ENCODE assay signal across 8 mouse cellular contexts in the genomic region with DNA sequence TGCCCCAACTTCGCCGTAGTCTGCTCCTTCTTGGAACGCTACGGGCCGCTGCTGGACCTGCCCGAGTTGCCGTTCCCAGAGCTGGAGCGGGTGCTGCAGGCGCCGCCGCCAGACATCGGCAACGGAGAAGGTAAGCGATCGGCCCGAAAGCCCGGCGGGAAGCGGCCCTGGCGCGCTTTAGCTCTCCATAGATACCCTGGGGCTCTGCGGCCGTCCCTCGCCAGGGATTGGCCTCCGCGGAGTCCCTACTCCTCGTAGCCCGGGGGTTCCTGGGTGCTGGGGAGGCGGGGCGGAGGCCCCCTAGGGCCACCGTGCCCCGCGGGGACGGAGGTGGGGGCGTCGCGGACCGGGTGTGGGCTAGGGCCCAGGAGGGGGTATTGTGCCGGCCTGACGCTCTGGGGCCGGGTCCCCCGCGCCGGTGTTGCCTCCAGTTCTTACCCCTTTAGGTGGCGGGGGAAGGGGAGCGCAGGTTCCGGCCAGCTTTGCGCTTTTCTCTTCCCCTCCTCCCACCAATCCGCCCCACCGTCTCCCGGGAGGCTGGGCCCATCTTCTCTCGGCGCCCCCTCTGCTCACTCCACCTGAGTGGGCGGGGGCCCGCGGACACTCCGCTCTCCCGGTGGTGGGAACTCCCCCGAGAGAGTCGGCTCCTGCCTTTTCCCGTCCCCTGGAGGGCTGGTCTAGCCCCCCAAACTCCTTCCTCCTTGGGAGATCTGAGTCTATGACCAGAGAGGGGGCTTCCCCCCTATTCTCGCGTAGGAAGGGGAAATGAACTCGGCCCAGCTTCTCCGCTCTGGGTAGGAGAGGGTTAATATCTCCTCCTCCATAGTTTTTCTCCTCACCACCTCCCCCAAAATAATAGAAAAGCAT. TPM values are rescaled to one million over a fixed set of nuclear protein-coding genes. Genes with fewer than 3 reads are reported as not detected.
DNase-seq lines count a peak whose midpoint lies in the region; ATAC-seq lines count a peak whose summit lies in the region.

No protein-coding gene starts in this region.

- intact Hi-C loops in left cerebral cortex, postnatal 4 days (cut with DNase I): loop anchor here (5.0 to 10.0 kb wide), 3 partner anchors 75 to 153 kb away; no protein-coding TSS in a partner anchor

- peak overlapping the region; percentile 97 for H3K27ac ChIP-seq in intestine, embryonic 14.5 days (ENCODE audit: low read depth)
- peak overlapping the region; percentile 97 for H3K27ac ChIP-seq in midbrain, embryonic 10.5 days (replicated peaks)

- ATAC-seq in intestine, embryonic 14.5 days (replicated peaks; ENCODE audit: low FRiP score, low TSS enrichment, low read depth): peak; percentile 41

- H3K36me3 ChIP-seq in intestine, embryonic 14.5 days (ENCODE audit: control insufficient read depth, insufficient read depth, low read length): no peaks in the 10 kb centered on the region
- no peaks in the 10 kb centered on the region for H3K36me3 ChIP-seq in midbrain, embryonic 10.5 days

- peaks cover 13% of the 10 kb centered on the region for H3K4me1 ChIP-seq in intestine, embryonic 14.5 days (replicated peaks; ENCODE audit: control insufficient read depth, insufficient read depth, low read length)
- peaks cover 16% of the 10 kb centered on the region for H3K4me1 ChIP-seq in midbrain, embryonic 10.5 days

- no peaks in the 10 kb centered on the region for H3K27me3 ChIP-seq in intestine, embryonic 14.5 days (replicated peaks; ENCODE audit: control insufficient read depth, insufficient read depth, low read length)
- H3K27me3 ChIP-seq in midbrain, embryonic 10.5 days (ENCODE audit: low read depth, poor library complexity, severe bottlenecking): no peaks in the 10 kb centered on the region

- H3K9me3 ChIP-seq in intestine, embryonic 14.5 days (ENCODE audit: control insufficient read depth, low read length): no peaks in the 10 kb centered on the region
- no peaks in the 10 kb centered on the region for H3K9me3 ChIP-seq in midbrain, embryonic 10.5 days (replicated peaks)

- peak overlapping the region; percentile 98 for H3K4me3 ChIP-seq in intestine, embryonic 14.5 days (ENCODE audit: low read depth, low read length)
- peak overlapping the region; percentile 72 for H3K4me3 ChIP-seq in midbrain, embryonic 10.5 days

- peak overlapping the region; percentile 69 for H3K4me2 ChIP-seq in intestine, embryonic 14.5 days (ENCODE audit: low read length)

- peak; percentile 56 for DNase-seq in embryo, embryonic 10 days (ENCODE audit: low spot score)
- DNase-seq in embryo, embryonic 10.5 days (ENCODE audit: low spot score): no peak
- peak; percentile 63 for DNase-seq in embryo, embryonic 11 days
- peak; percentile 57 for DNase-seq in gastrocnemius, postnatal 25 days
- peak; percentile 88 for DNase-seq in intestine, embryonic 14.5 days (ENCODE audit: low spot score)
- DNase-seq in left cerebral cortex, postnatal 4 days: peak; percentile 58
- DNase-seq in midbrain, embryonic 10.5 days (ENCODE audit: low spot score): peak; percentile 62
- peak; percentile 20 for DNase-seq in skeletal muscle tissue, adult 2 months (ENCODE audit: low read depth, low spot score)

- peak overlapping the region; percentile 99 for H3K9ac ChIP-seq in intestine, embryonic 14.5 days (ENCODE audit: low read length)

- WGBS in intestine, embryonic 14.5 days: under 1% methylated on average over 49 of the region's 65 CpGs
- WGBS in midbrain, embryonic 10.5 days: under 1% methylated on average over 60 of the region's 65 CpGs

RNA-seq across cellular contexts. Expression of a gene that starts 0.5 kb away (rescaled TPM):
- 10 to 100 TPM; 10.6 to 10.9 TPM for total RNA-seq in gastrocnemius, postnatal 25 days (2021)
- 20.3 and 20.9 TPM in 2 replicates for polyA plus RNA-seq in intestine, embryonic 14.5 days (2014; fragmentation: Nextera tagmentation; extraction: Ambion mirVana)
- total RNA-seq in left cerebral cortex, postnatal 4 days (2021): 10 to 100 TPM; 42.4 to 45.6 TPM
- 21.3 and 23.6 TPM in 2 replicates for polyA plus RNA-seq in midbrain, embryonic 10.5 days (2016; fragmentation: Nextera tagmentation; extraction: Ambion mirVana)

RNA-seq across cellular contexts. Expression of a gene that starts 0.9 kb away (rescaled TPM):
- 100 to 1,000 TPM in 1 of 2 experiments, 10 to 100 TPM in 1; 97.6 to 118 TPM for total RNA-seq in gastrocnemius, postnatal 25 days (2021)
- polyA plus RNA-seq in intestine, embryonic 14.5 days (2014; fragmentation: Nextera tagmentation; extraction: Ambion mirVana): 48.8 and 54.0 TPM in 2 replicates
- 10 to 100 TPM; 22.2 to 26.2 TPM for total RNA-seq in left cerebral cortex, postnatal 4 days (2021)
- polyA plus RNA-seq in midbrain, embryonic 10.5 days (2016; fragmentation: Nextera tagmentation; extraction: Ambion mirVana): 36.7 and 38.0 TPM in 2 replicates
